Mouse (Mus musculus): ENCODE measurements around the gene Olfr849.

The Olfr849 gene

GRCm38 (mm10) chr9:19439966-19440365 is at the start of gene Olfr849:
TSS of gene Olfr849 (plus strand) at chr9:19440266.
- no peak for DNase-seq (ENCODE audit: low spot score)

- no peak for DNase-seq (ENCODE audit: low spot score)
Observed at GRCm38 (mm10) chr9:19478148-19478547, 38.1 kb downstream of the Olfr849 start, which contains the start of gene Olfr850. TSS of gene Olfr850 (minus strand) at chr9:19478248.

GRCm38 (mm10) chr9:19492995-19493394 is 52.9 kb downstream of the Olfr849 start, which contains the start of gene Olfr851:
TSS of gene Olfr851 (plus strand) at chr9:19493295.
- DNase-seq (ENCODE audit: low spot score): no peak
